Mouse (Mus musculus) left cerebral cortex, adult 6 months (tissue): Measurements from ENCODE around the gene Tdpoz5. TPM values are rescaled to one million over a fixed set of nuclear protein-coding genes. Genes with fewer than 3 reads are reported as not detected.

Experiments
- long read RNA-seq, 2 experiments: library from polyadenylated mRNA; unstranded; transcript quantifications; one replicate each; pipeline ENCODE4 v2.0.0; 2019 to 2020
- polyA plus RNA-seq: library from polyadenylated mRNA; unstranded; fragments of <200 nt; fragmentation: Nextera tagmentation; gene quantifications from 2 replicates; pipeline ENCODE4 v1.2.3, GENCODE M21; 2021

The Tdpoz5 gene
- not detected in 2 replicates for polyA plus RNA-seq
- long read RNA-seq, experiment 1, result 0 reads
- long read RNA-seq, experiment 2, result 0 reads

DNA sequence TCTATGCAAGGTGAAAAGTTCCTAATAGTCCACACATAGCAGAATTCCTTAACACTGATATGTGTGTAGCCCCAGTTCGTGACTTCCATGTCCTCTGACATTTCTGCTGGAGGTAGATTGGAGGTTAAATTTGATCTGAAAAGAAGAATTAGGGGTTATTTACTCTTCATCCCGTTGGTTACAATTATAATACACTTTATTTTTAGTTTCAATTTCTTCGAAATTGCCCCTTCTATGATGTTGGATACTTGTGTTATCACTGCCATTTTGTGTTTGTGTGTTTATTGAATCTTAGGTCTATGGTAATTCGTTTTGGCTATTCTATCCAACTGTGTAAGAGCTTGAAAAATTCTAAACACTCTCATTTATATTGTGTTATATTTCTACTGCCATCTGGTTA lies at the start of gene Tdpoz5:
Gene Tdpoz5, minus strand, starts transcription at position 101 of the 400 bp plus-strand sequence.

DNA sequence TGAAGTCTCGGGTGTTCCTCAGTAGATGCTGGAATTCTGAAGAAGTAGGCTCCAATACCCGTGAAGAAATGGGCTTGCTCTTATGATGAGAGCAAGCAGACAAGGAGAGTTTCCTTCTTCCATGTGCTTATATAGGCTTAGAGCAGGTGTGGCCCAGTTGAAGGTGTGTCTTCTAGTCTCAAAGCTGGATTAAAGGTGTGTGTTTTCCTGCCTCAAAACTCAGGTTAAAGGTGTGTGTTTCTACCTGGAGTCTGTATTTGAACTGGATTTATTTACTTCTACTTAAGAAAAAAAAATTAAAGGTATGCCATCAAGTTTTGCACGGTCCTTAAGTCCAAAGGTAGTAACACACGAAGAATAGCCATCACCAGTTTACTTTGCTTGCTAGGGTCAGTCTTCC lies 17.7 kb downstream of the Tdpoz5 start, which contains the start of gene Gm9117:
Gene Gm9117, minus strand, starts transcription at position 101 of the 400 bp plus-strand sequence.

Other genes with a start within 250 kb of the Tdpoz5 start
- gene Gm5773, start 188.3 kb downstream of the Tdpoz5 start, polyA plus RNA-seq, result not detected in 2 replicates
- gene Tdpoz4, start 164.9 kb downstream of the Tdpoz5 start, polyA plus RNA-seq, result not detected in 2 replicates
- not detected in 2 replicates for gene Tdpoz3, start 135.3 kb downstream of the Tdpoz5 start, polyA plus RNA-seq
- gene Gm9117, start 17.8 kb downstream of the Tdpoz5 start, polyA plus RNA-seq, result not detected in 2 replicates
- not detected in 2 replicates for gene Gm9125, start 93.6 kb upstream of the Tdpoz5 start, polyA plus RNA-seq
- not detected in 2 replicates for gene Gm10697, start 111.3 kb upstream of the Tdpoz5 start, polyA plus RNA-seq
- not detected in 2 replicates for gene Gm10696, start 216.9 kb upstream of the Tdpoz5 start, polyA plus RNA-seq
- not detected in 2 replicates for gene Gm5286, start 235.4 kb upstream of the Tdpoz5 start, polyA plus RNA-seq